Mouse (Mus musculus) embryo, embryonic 10.5 days (tissue): ENCODE data around the gene Pdhb.
"Not testable (repeated sequence)": the region's sequence is repeated elsewhere in the genome, so short reads cannot be mapped to it uniquely, and the experiment has no call there.

Experiments
- DNase-seq: peaks from one replicate; pipeline ENCODE4 v3.0.0-alpha.2; 2015; ENCODE audit warnings: low spot score

Gene Pdhb

GRCm38 (mm10) chr14:8135130-8135529 is 37.7 kb downstream of the Pdhb start:
- no peak for DNase-seq

DNA sequence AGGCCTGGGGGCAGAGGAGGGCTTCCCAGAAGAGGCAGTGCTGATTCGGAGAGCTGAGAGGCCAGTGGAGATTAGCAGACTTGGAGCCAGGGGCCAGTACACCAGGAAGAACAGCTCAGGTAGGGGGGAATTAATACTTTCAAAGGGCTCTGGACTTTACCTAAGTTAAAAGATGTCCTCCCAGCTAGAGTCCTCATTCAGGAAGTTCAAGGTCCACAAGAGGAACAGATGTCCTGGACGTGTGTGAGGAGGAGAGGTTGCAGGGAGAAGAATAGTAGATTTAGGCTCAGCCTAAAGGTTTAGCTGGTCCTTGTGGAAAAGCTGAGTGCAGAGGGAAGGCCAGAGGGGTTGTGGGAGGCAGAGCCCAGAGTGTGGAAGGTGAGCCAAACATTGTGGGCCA is 38.6 kb downstream of the Pdhb start:
- no peak for DNase-seq

GRCm38 (mm10) chr14:8132789-8133188 is 40.0 kb downstream of the Pdhb start:
- no peak for DNase-seq

- no peak for DNase-seq
Observed at GRCm38 (mm10) chr14:8127971-8128370, 44.9 kb downstream of the Pdhb start.

GRCm38 (mm10) chr14:8124046-8124881 is 48.6 kb downstream of the Pdhb start:
- DNase-seq, result no peak

GRCm38 (mm10) chr14:8123611-8124010 is 49.2 kb downstream of the Pdhb start:
- DNase-seq, result not testable (repeated sequence)

DNA sequence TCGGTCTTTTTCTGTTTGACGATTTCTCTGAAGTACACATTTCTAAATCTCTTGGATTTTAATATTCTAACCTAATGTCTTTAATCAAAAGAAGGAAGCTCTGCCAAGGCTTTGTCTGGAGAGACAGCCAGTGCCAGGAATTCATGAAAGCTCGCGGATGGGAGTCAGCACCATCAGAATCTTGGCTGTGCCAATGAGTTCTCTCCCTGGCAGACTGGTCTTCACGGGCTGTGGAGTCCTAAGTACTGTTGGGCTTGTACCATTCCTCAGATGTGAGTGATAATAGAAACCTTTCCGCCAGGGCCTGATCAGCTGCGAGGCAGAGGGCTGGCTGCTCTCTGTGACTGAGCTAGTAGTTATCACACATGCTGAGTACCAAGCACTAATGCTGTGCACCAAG is 49.7 kb downstream of the Pdhb start:
- no peak for DNase-seq

DNA sequence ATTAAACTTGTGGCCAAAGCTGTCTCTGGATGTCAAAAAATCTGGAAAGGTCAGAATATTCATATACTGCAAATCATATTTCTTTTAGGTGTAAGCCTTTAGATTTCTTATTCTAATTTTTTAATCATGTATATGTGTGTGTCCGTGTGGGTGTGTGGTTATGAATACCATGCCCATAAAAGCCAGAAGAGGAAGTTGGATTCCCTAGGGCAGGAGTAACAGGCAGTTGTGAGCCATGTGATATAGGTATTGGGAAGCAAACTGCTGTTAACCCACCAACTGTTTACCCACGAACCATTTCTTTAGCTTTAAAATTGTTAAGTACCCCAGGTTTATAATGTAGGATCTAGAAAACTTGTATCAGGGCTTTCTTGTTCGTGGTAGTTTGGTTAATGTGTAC is 52.9 kb downstream of the Pdhb start:
- DNase-seq, result no peak

DNA sequence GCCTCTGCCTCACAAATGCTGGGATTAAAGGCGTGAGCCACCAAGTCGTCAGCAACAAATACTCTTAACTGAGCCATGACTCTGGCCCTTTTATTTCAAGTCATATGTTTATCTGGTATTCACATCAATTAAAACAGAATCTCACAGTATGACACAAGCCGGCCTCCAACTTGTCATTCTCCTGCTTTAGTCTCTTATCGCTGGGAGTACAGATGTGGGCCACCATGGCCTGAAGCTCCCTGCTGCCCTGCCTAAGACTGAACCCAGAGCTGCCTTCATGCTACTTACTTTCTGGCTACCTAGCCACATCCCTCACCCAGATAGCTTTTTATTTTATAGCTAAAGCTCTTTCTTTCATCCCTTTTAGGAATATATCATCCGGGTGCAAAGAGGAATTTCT is 53.4 kb downstream of the Pdhb start:
- no peak for DNase-seq

GRCm38 (mm10) chr14:8117371-8117770 is 55.5 kb downstream of the Pdhb start:
- DNase-seq, result no peak
